Mouse (Mus musculus): ENCODE data around the gene Tsc2. TPM values are rescaled to one million over a fixed set of nuclear protein-coding genes. Genes with fewer than 3 reads are reported as not detected.

Gene Tsc2
- polyA plus RNA-seq, 1 experiment from 2014 or later = 46.2 TPM

- H3K9me3 ChIP-seq (replicated peaks; ENCODE audit: control insufficient read depth, low read length) = no peaks in the 10 kb centered on the region
- no peaks in the 10 kb centered on the region for H3K4me1 ChIP-seq (ENCODE audit: control insufficient read depth, insufficient read depth, low read length)
- no peaks in the 10 kb centered on the region for H3K27me3 ChIP-seq (ENCODE audit: control insufficient read depth, insufficient read depth, low read length)
- peaks cover 3% of the 10 kb centered on the region for H3K36me3 ChIP-seq (replicated peaks; ENCODE audit: control insufficient read depth, insufficient read depth, low read depth, low read length)
- H3K9ac ChIP-seq (replicated peaks; ENCODE audit: low read length) = no peak overlapping the region
- DNase-seq (ENCODE audit: low spot score) = no peak
- no peak overlapping the region for H3K4me3 ChIP-seq (ENCODE audit: low read depth, low read length)
- ATAC-seq (replicated peaks; ENCODE audit: insufficient number of reproducible peaks, low FRiP score, low TSS enrichment, low read depth) = no peak
- WGBS = 91% methylated on average over 2 of the region's 2 CpGs
- H3K27ac ChIP-seq (replicated peaks; ENCODE audit: low read depth, low read length) = no peak overlapping the region
- no peak overlapping the region for H3K4me2 ChIP-seq (ENCODE audit: low read depth, low read length)
Measured at GRCm38 (mm10) chr17:24580287-24580686, 52.1 kb downstream of the Tsc2 start.

DNA sequence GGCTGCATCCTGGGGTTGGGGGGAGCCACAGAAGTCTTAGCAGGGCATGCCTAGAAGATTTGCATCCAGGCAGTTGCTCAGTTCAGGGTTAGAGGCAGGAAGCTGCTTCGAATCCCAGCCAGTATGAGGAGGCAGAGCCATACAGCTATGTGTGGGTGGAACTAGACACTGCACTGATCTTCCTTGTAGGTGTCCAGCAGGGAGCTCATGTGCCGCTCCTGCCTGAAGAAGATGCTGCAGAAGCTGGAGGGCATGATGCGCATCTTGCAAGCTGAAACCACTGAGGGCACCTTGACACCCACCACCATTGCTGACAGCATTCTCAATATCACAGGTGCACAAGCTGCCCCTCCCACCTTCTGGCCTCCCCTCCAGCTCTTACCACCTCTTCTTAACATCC is 52.9 kb downstream of the Tsc2 start:
- Histone ChIP-seq H3K9ac (replicated peaks; ENCODE audit: low read length) (no peak overlapping the region), H3K36me3 (replicated peaks; ENCODE audit: control insufficient read depth, insufficient read depth, low read depth, low read length) (peaks cover 3% of the 10 kb centered on the region), H3K4me1 (ENCODE audit: control insufficient read depth, insufficient read depth, low read length) (no peaks in the 10 kb centered on the region), H3K27ac (replicated peaks; ENCODE audit: low read depth, low read length) (no peak overlapping the region), H3K4me3 (ENCODE audit: low read depth, low read length) (no peak overlapping the region), H3K4me2 (ENCODE audit: low read depth, low read length) (no peak overlapping the region), H3K9me3 (replicated peaks; ENCODE audit: control insufficient read depth, low read length) (no peaks in the 10 kb centered on the region), H3K27me3 (ENCODE audit: control insufficient read depth, insufficient read depth, low read length) (no peaks in the 10 kb centered on the region)
- no peak for ATAC-seq (replicated peaks; ENCODE audit: insufficient number of reproducible peaks, low FRiP score, low TSS enrichment, low read depth)
- no peak for DNase-seq (ENCODE audit: low spot score)
- 95% methylated on average over 3 of the region's 3 CpGs for WGBS

- H3K27me3 ChIP-seq (ENCODE audit: control insufficient read depth, insufficient read depth, low read length) = no peaks in the 10 kb centered on the region
- no peak for ATAC-seq (replicated peaks; ENCODE audit: insufficient number of reproducible peaks, low FRiP score, low TSS enrichment, low read depth)
- no peak overlapping the region for H3K4me2 ChIP-seq (ENCODE audit: low read depth, low read length)
- no peak overlapping the region for H3K4me3 ChIP-seq (ENCODE audit: low read depth, low read length)
- H3K9ac ChIP-seq (replicated peaks; ENCODE audit: low read length) = no peak overlapping the region
- no peaks in the 10 kb centered on the region for H3K4me1 ChIP-seq (ENCODE audit: control insufficient read depth, insufficient read depth, low read length)
- no peaks in the 10 kb centered on the region for H3K9me3 ChIP-seq (replicated peaks; ENCODE audit: control insufficient read depth, low read length)
- WGBS = 90% methylated on average over 9 of the region's 9 CpGs
- H3K27ac ChIP-seq (replicated peaks; ENCODE audit: low read depth, low read length) = no peak overlapping the region
- DNase-seq (ENCODE audit: low spot score) = no peak
- H3K36me3 ChIP-seq (replicated peaks; ENCODE audit: control insufficient read depth, insufficient read depth, low read depth, low read length) = no peaks in the 10 kb centered on the region; the same call in none of the 2 replicates
Measured at GRCm38 (mm10) chr17:24573811-24574210, 58.6 kb downstream of the Tsc2 start.

DNA sequence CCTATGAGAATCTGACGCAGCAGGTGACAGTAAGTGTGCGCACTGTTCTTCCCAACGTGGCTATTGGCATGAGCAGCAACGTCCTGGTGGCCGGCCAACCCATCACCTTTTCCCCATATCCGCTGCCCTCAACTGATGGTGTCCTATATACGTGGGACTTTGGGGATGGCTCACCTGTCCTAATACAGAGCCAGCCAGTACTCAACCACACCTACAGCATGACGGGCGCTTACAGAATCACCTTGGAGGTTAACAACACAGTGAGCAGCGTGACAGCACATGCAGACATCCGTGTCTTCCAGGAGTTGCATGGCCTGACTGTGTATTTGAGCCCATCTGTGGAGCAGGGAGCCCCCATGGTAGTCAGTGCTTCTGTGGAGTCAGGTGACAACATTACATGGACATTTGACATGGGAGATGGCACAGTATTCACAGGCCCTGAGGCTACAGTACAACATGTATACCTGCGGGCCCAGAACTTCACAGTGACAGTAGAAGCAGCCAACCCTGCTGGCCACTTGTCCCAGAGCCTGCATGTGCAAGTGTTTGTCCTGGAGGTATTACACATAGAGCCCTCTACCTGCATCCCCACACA is 59.7 kb downstream of the Tsc2 start:
- Histone ChIP-seq H3K9me3 (replicated peaks; ENCODE audit: control insufficient read depth, low read length) (no peaks in the 10 kb centered on the region), H3K4me2 (ENCODE audit: low read depth, low read length) (no peak overlapping the region), H3K9ac (replicated peaks; ENCODE audit: low read length) (no peak overlapping the region), H3K4me1 (ENCODE audit: control insufficient read depth, insufficient read depth, low read length) (no peaks in the 10 kb centered on the region), H3K27me3 (ENCODE audit: control insufficient read depth, insufficient read depth, low read length) (no peaks in the 10 kb centered on the region), H3K27ac (replicated peaks; ENCODE audit: low read depth, low read length) (no peak overlapping the region), H3K36me3 (replicated peaks; ENCODE audit: control insufficient read depth, insufficient read depth, low read depth, low read length) (no peaks in the 10 kb centered on the region; the same call in none of the 2 replicates), H3K4me3 (ENCODE audit: low read depth, low read length) (no peak overlapping the region)
- WGBS = 95% methylated on average over 12 of the region's 12 CpGs
- DNase-seq (ENCODE audit: low spot score) (no peak), ATAC-seq (replicated peaks; ENCODE audit: insufficient number of reproducible peaks, low FRiP score, low TSS enrichment, low read depth) (no peak)

- 91% methylated on average over 4 of the region's 4 CpGs for WGBS
Measured at GRCm38 (mm10) chr17:24569837-24570236, 62.6 kb downstream of the Tsc2 start.

GRCm38 (mm10) chr17:24567034-24567779 is 65.2 kb downstream of the Tsc2 start:
- Histone ChIP-seq H3K27ac (replicated peaks; ENCODE audit: low read depth, low read length) (no peak overlapping the region), H3K4me1 (ENCODE audit: control insufficient read depth, insufficient read depth, low read length) (no peaks in the 10 kb centered on the region), H3K4me2 (ENCODE audit: low read depth, low read length) (no peak overlapping the region), H3K27me3 (ENCODE audit: control insufficient read depth, insufficient read depth, low read length) (no peaks in the 10 kb centered on the region), H3K4me3 (ENCODE audit: low read depth, low read length) (no peak overlapping the region), H3K36me3 (replicated peaks; ENCODE audit: control insufficient read depth, insufficient read depth, low read depth, low read length) (peaks cover 2% of the 10 kb centered on the region), H3K9ac (replicated peaks; ENCODE audit: low read length) (no peak overlapping the region), H3K9me3 (replicated peaks; ENCODE audit: control insufficient read depth, low read length) (no peaks in the 10 kb centered on the region)
- DNase-seq (ENCODE audit: low spot score) (no peak), ATAC-seq (replicated peaks; ENCODE audit: insufficient number of reproducible peaks, low FRiP score, low TSS enrichment, low read depth) (no peak)
- 84% methylated on average over 8 of the region's 8 CpGs for WGBS

More at GRCm38 (mm10) chr17:24569837-24570236, 62.6 kb downstream of the Tsc2 start:
- H3K4me1 ChIP-seq (ENCODE audit: control insufficient read depth, insufficient read depth, low read length) = no peaks in the 10 kb centered on the region
- no peak overlapping the region for H3K4me3 ChIP-seq (ENCODE audit: low read depth, low read length)
- peaks cover 2% of the 10 kb centered on the region for H3K36me3 ChIP-seq (replicated peaks; ENCODE audit: control insufficient read depth, insufficient read depth, low read depth, low read length)
- no peak overlapping the region for H3K4me2 ChIP-seq (ENCODE audit: low read depth, low read length)
- H3K9ac ChIP-seq (replicated peaks; ENCODE audit: low read length) = no peak overlapping the region
- H3K9me3 ChIP-seq (replicated peaks; ENCODE audit: control insufficient read depth, low read length) = no peaks in the 10 kb centered on the region
- H3K27me3 ChIP-seq (ENCODE audit: control insufficient read depth, insufficient read depth, low read length) = no peaks in the 10 kb centered on the region
- ATAC-seq (replicated peaks; ENCODE audit: insufficient number of reproducible peaks, low FRiP score, low TSS enrichment, low read depth) (no peak), DNase-seq (ENCODE audit: low spot score) (no peak)
- H3K27ac ChIP-seq (replicated peaks; ENCODE audit: low read depth, low read length) = no peak overlapping the region

GRCm38 (mm10) chr17:24565792-24566191 is 66.6 kb downstream of the Tsc2 start:
- Histone ChIP-seq H3K9me3 (replicated peaks; ENCODE audit: control insufficient read depth, low read length) (no peaks in the 10 kb centered on the region), H3K36me3 (replicated peaks; ENCODE audit: control insufficient read depth, insufficient read depth, low read depth, low read length) (peaks cover 2% of the 10 kb centered on the region), H3K9ac (replicated peaks; ENCODE audit: low read length) (no peak overlapping the region), H3K4me3 (ENCODE audit: low read depth, low read length) (no peak overlapping the region), H3K4me1 (ENCODE audit: control insufficient read depth, insufficient read depth, low read length) (no peaks in the 10 kb centered on the region), H3K27ac (replicated peaks; ENCODE audit: low read depth, low read length) (no peak overlapping the region), H3K27me3 (ENCODE audit: control insufficient read depth, insufficient read depth, low read length) (no peaks in the 10 kb centered on the region), H3K4me2 (ENCODE audit: low read depth, low read length) (no peak overlapping the region)
- no peak for DNase-seq (ENCODE audit: low spot score)
- 68% methylated on average over 3 of the region's 3 CpGs for WGBS
- no peak; the same call in 1 of the 2 replicates for ATAC-seq (replicated peaks; ENCODE audit: insufficient number of reproducible peaks, low FRiP score, low TSS enrichment, low read depth)

- Histone ChIP-seq H3K27ac (replicated peaks; ENCODE audit: low read depth, low read length) (no peak overlapping the region), H3K9ac (replicated peaks; ENCODE audit: low read length) (no peak overlapping the region), H3K4me3 (ENCODE audit: low read depth, low read length) (no peak overlapping the region), H3K4me2 (ENCODE audit: low read depth, low read length) (no peak overlapping the region), H3K27me3 (ENCODE audit: control insufficient read depth, insufficient read depth, low read length) (no peaks in the 10 kb centered on the region), H3K9me3 (replicated peaks; ENCODE audit: control insufficient read depth, low read length) (no peaks in the 10 kb centered on the region), H3K4me1 (ENCODE audit: control insufficient read depth, insufficient read depth, low read length) (no peaks in the 10 kb centered on the region), H3K36me3 (replicated peaks; ENCODE audit: control insufficient read depth, insufficient read depth, low read depth, low read length) (peaks cover 2% of the 10 kb centered on the region)
- DNase-seq (ENCODE audit: low spot score) (no peak), ATAC-seq (replicated peaks; ENCODE audit: insufficient number of reproducible peaks, low FRiP score, low TSS enrichment, low read depth) (no peak)
- 86% methylated on average over 3 of the region's 3 CpGs for WGBS
Measured at GRCm38 (mm10) chr17:24565092-24565491, 67.3 kb downstream of the Tsc2 start.
